Mouse (Mus musculus): ENCODE results near the gene Lypd8. TPM values are rescaled to one million over a fixed set of nuclear protein-coding genes. Genes with fewer than 3 reads are reported as not detected.

Gene Lypd8
- total RNA-seq, 2 experiments from 2014 or later = not detected

GRCm38 (mm10) chr11:58377686-58378085, 1.2 kb upstream of the Lypd8 start:
- intact Hi-C loops (cut with DNase I) = no loop called here
- DNase-seq (ENCODE audit: low spot score in 2 of 2) = no peak

DNA sequence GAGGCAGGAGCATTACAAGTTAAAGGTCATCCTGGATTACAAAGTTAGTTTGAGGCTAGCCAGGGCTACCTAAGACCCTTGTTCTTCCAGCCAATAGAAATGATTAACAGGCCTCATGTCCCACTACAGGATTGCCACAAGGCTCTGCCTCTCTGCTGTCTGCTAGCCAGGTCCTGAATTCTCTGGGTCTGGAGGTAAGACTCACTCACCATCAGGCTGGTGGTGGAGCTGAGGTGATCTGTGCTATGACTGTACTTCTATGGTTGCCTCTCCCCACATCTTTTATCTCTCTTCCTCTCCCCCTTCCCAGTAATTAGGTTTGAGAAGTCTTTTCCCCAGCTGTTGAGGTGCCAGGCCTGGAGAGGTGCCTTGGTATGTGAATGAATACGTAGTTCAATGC, 673 bp downstream of the Lypd8 start:
- intact Hi-C loops (cut with DNase I) = no loop called here
- no peak for DNase-seq (ENCODE audit: low spot score in 2 of 2)

GRCm38 (mm10) chr11:58382471-58382870, 3.6 kb downstream of the Lypd8 start:
- intact Hi-C loops (cut with DNase I) = no loop called here

GRCm38 (mm10) chr11:58399985-58400645, 21.3 kb downstream of the Lypd8 start:
- DNase-seq (ENCODE audit: low spot score in 2 of 2) = no peak
- intact Hi-C loops (cut with DNase I) = loop anchor here (5.0 kb wide), 1 partner anchor 187 kb away; no protein-coding TSS in a partner anchor

More at GRCm38 (mm10) chr11:58382471-58382870, 3.6 kb downstream of the Lypd8 start:
- DNase-seq (ENCODE audit: low spot score in 2 of 2) = no peak

- intact Hi-C loops (cut with DNase I) = loop anchor here (5.0 kb wide), 1 partner anchor 187 kb away; no protein-coding TSS in a partner anchor
- DNase-seq (ENCODE audit: low spot score in 2 of 2) = no peak
Measured at GRCm38 (mm10) chr11:58400655-58401054, 21.8 kb downstream of the Lypd8 start.

GRCm38 (mm10) chr11:58408066-58408465, 29.2 kb downstream of the Lypd8 start:
- intact Hi-C loops (cut with DNase I) = no loop called here
- DNase-seq (ENCODE audit: low spot score in 2 of 2) = no peak

DNA sequence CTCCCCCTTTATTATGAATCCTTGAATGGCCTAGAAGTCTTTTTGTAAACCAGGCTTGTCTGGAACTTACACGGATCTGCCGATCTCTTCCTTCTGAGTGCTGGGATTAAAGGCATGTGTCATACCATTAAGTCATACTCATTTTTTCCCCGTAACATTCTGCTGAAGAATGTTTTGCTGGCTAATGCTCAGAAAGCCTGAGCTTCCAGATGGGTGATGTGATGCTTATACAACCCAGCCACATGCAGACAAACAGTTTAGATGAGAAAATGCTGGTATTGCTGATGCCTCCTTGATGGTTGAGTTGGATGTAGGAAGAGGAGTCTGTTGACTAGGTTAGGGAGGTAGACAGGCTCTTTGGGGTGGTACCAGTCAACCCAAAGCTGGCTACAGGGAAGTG, 39.5 kb downstream of the Lypd8 start:
- DNase-seq (ENCODE audit: low spot score in 2 of 2) = no peak
- intact Hi-C loops (cut with DNase I) = no loop called here

DNA sequence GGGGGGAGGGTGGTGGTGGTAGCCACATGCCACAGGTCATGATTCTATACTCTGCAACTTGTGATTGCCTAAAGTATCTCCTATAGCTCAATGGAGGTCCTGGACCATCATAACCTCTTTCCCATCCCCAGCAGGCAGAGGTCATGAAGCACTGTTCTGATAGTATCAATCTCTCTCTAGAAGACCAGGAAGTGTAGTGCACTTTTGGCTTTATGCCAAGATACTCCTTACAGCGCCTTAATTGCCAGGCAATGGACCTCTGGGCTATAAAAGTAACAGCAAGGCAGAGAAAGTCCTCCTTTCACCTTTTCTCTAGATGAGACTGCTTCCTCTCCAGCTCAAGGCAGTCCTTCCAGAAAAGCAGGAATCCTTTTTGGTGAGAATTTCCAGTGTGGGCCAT, 42.0 kb downstream of the Lypd8 start, which contains the start of gene 1810065E05Rik:
Gene 1810065E05Rik, plus strand, starts transcription at position 297 of the 400 bp plus-strand sequence.
- DNase-seq (ENCODE audit: low spot score in 2 of 2) = no peak
- intact Hi-C loops (cut with DNase I) = no loop called here

- no peak for DNase-seq (ENCODE audit: low spot score in 2 of 2)
- intact Hi-C loops (cut with DNase I) = no loop called here
Measured at GRCm38 (mm10) chr11:58432259-58432658, 53.4 kb downstream of the Lypd8 start, which contains the start of gene Gm12253. Gm12253 (plus strand) TSS chr11:58432559.

DNA sequence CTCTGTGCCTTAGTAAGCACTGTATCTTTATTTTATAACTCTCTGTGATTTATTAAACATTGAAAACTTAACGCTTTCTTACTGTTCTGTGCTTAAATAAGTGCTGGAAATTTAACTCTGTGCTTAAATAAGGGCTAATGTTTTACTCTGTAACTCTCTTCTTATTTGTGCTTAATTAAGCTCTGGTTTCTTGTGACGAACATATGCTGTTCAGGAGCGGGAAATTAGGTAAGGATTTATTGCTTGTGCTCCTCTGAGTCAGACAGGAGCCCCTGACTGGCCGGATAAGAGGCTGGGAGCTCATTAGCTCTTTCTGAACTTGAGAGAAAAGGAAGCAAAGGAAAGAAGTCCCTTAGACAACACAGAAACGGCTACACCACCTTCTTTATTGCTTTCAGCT, 59.0 kb downstream of the Lypd8 start:
- DNase-seq (ENCODE audit: low spot score in 2 of 2) = no peak

More for the DNA sequence above, 59.0 kb downstream of the Lypd8 start:
- intact Hi-C loops (cut with DNase I) = no loop called here

Other genes with a start within 250 kb of the Lypd8 start
- gene Gemin5, start 210.5 kb upstream of the Lypd8 start, total RNA-seq (2021) = 10 to 100 TPM; 17.1 to 18.1 TPM
- 10 to 100 TPM; 30.7 to 37.4 TPM for gene Mrpl22, start 207.4 kb upstream of the Lypd8 start, total RNA-seq (2021)
- 1 to 10 TPM; 3.6 to 3.8 TPM for gene Igtp, start 179.5 kb upstream of the Lypd8 start, total RNA-seq (2021)
- 1 to 10 TPM; 2.3 to 2.7 TPM for gene Irgm2, start 179.4 kb upstream of the Lypd8 start, total RNA-seq (2021)
- not detected for gene 4930438A08Rik, start 104.2 kb upstream of the Lypd8 start, total RNA-seq (2021)
- 10 to 100 TPM; 17.8 to 31.5 TPM for gene Zfp692, start 72.0 kb upstream of the Lypd8 start, total RNA-seq (2021)
- 10 to 100 TPM; 42.5 to 57.4 TPM for gene Zfp672, start 48.7 kb upstream of the Lypd8 start, total RNA-seq (2021)
- 10 to 100 TPM; 53.6 to 57.8 TPM for gene Sh3bp5l, start 48.3 kb upstream of the Lypd8 start, total RNA-seq (2021)
- gene 1810065E05Rik, start 42.1 kb downstream of the Lypd8 start, total RNA-seq (2021) = not detected
- gene Gm12253, start 53.5 kb downstream of the Lypd8 start, total RNA-seq (2021) = not detected
- not detected for gene Lypd9, start 73.9 kb downstream of the Lypd8 start, total RNA-seq (2021)
- not detected for gene Olfr30, start 83.2 kb downstream of the Lypd8 start, total RNA-seq (2021)
- gene Olfr332, start 113.5 kb downstream of the Lypd8 start, total RNA-seq (2021) = not detected
- not detected for gene Olfr331, start 123.5 kb downstream of the Lypd8 start, total RNA-seq (2021)
- gene Olfr330, start 155.8 kb downstream of the Lypd8 start, total RNA-seq (2021) = not detected
- not detected for gene Olfr329-ps, start 167.4 kb downstream of the Lypd8 start, total RNA-seq (2021)
- gene Olfr328, start 176.6 kb downstream of the Lypd8 start, total RNA-seq (2021) = under 1 TPM in 1 of 2 experiments, not detected in 1; 0.10 TPM
- gene Olfr224, start 191.5 kb downstream of the Lypd8 start, total RNA-seq (2021) = not detected
- not detected for gene Olfr325, start 198.7 kb downstream of the Lypd8 start, total RNA-seq (2021)
- gene Olfr324, start 216.1 kb downstream of the Lypd8 start, total RNA-seq (2021) = not detected
- gene 2210407C18Rik, start 237.0 kb downstream of the Lypd8 start, total RNA-seq (2021) = not detected

All from left cerebral cortex, postnatal 36 days (tissue).